Mouse (Mus musculus): ENCODE results near the gene Srp9. TPM values are rescaled to one million over a fixed set of nuclear protein-coding genes. Genes with fewer than 3 reads are reported as not detected.
"Not testable (repeated sequence)": the region's sequence is repeated elsewhere in the genome, so short reads cannot be mapped to it uniquely, and the experiment has no call there.

The Srp9 gene
- polyA plus RNA-seq, 1 experiment from 2014 or later = 142 TPM

DNA sequence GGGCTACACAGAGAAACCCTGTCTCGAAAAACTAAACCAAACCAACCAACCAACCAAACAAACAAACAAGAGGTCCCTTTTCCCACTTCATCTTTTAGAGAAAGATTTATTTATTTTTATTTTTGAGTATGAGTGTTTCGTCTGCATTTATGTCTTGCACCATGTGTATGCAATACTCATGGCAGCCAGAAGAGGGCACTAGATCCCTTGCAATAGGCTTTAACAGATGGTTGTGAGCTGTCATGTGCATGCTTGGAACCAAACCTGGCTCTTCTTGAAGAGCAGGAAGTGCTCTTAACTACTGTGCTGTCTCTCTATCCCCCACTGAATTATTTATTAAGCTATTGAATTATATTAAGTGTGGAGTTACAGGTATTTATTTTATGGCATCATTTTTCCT lies 25.4 kb downstream of the Srp9 start:
- no peaks in the 10 kb centered on the region for H3K27me3 ChIP-seq (replicated peaks; ENCODE audit: control insufficient read depth, insufficient read depth, low read length)
- no peak overlapping the region for H3K27ac ChIP-seq (ENCODE audit: low read length)
- H3K9ac ChIP-seq (ENCODE audit: low read depth, low read length) = no peak overlapping the region
- H3K9me3 ChIP-seq (ENCODE audit: control insufficient read depth, low read length) = no peaks in the 10 kb centered on the region
- no peaks in the 10 kb centered on the region for H3K4me1 ChIP-seq (ENCODE audit: control insufficient read depth, insufficient read depth, low read length)
- 90% methylated on average over 2 of the region's 2 CpGs for WGBS
- H3K4me2 ChIP-seq (ENCODE audit: low read depth, low read length) = no peak overlapping the region
- no peaks in the 10 kb centered on the region for H3K36me3 ChIP-seq (ENCODE audit: control insufficient read depth, insufficient read depth, low read length)
- no peak for ATAC-seq
- no peak overlapping the region for H3K4me3 ChIP-seq (ENCODE audit: low read length)

DNA sequence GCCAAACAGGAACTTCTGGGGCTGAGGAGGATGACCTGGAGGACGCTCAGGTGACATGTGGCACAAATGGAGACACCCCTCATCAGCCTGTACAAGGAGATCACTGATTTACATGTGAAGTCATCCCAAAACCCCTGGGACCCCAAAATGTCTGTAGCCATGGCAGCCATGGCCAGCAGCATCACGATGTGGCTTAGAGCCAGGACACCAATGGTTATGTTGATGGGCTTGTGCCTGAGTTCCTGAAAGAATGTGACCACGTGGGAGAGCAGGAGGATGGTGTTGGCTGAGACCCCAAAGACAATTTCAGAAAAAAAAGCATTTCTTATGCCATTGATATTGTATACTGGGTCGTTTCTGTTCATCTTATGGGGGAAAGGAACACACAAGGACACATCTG lies 33.2 kb downstream of the Srp9 start:
- WGBS = 66% methylated on average over 4 of the region's 4 CpGs

GRCm38 (mm10) chr1:182159575-182159974 lies 35.0 kb downstream of the Srp9 start:
- ATAC-seq = no peak
- no peaks in the 10 kb centered on the region for H3K27me3 ChIP-seq (replicated peaks; ENCODE audit: control insufficient read depth, insufficient read depth, low read length)
- H3K4me2 ChIP-seq (ENCODE audit: low read depth, low read length) = no peak overlapping the region
- 88% methylated on average over 3 of the region's 3 CpGs for WGBS
- H3K4me3 ChIP-seq (ENCODE audit: low read length) = no peak overlapping the region
- no peak overlapping the region for H3K9ac ChIP-seq (ENCODE audit: low read depth, low read length)
- H3K36me3 ChIP-seq (ENCODE audit: control insufficient read depth, insufficient read depth, low read length) = no peaks in the 10 kb centered on the region
- H3K4me1 ChIP-seq (ENCODE audit: control insufficient read depth, insufficient read depth, low read length) = no peaks in the 10 kb centered on the region
- no peaks in the 10 kb centered on the region for H3K9me3 ChIP-seq (ENCODE audit: control insufficient read depth, low read length)
- H3K27ac ChIP-seq (ENCODE audit: low read length) = no peak overlapping the region

More for the DNA sequence above, 33.2 kb downstream of the Srp9 start:
- Histone ChIP-seq H3K4me1 (ENCODE audit: control insufficient read depth, insufficient read depth, low read length) (no peaks in the 10 kb centered on the region), H3K9me3 (ENCODE audit: control insufficient read depth, low read length) (no peaks in the 10 kb centered on the region), H3K27me3 (replicated peaks; ENCODE audit: control insufficient read depth, insufficient read depth, low read length) (no peaks in the 10 kb centered on the region), H3K9ac (ENCODE audit: low read depth, low read length) (no peak overlapping the region), H3K4me2 (ENCODE audit: low read depth, low read length) (no peak overlapping the region), H3K27ac (ENCODE audit: low read length) (no peak overlapping the region), H3K36me3 (ENCODE audit: control insufficient read depth, insufficient read depth, low read length) (no peaks in the 10 kb centered on the region), H3K4me3 (ENCODE audit: low read length) (no peak overlapping the region)
- no peak for ATAC-seq

DNA sequence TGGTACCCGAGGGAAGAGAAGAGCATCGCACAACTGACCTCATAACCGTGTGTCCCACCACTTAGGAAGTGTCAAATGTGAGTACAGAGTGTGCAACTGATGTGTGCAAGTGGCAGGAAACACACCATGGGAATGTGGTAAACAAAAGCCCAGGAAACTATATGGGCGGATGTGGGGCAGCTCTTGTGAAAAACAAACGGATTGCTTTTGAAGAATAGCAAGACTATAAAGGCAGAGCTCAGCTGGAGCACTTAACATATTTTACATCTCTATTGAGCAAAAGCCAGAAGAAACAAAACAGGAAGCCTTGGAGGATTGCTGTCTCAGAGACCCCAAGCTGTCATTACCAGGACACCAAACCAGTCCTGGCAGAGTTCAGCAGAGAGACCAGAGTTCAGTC lies 38.4 kb downstream of the Srp9 start:
- H3K27ac ChIP-seq (ENCODE audit: low read length) = no peak overlapping the region
- H3K9ac ChIP-seq (ENCODE audit: low read depth, low read length) = no peak overlapping the region
- H3K4me3 ChIP-seq (ENCODE audit: low read length) = no peak overlapping the region
- H3K4me1 ChIP-seq (ENCODE audit: control insufficient read depth, insufficient read depth, low read length) = no peaks in the 10 kb centered on the region
- no peak overlapping the region for H3K4me2 ChIP-seq (ENCODE audit: low read depth, low read length)
- 39% methylated on average over 5 of the region's 5 CpGs for WGBS
- no peak for ATAC-seq
- no peaks in the 10 kb centered on the region for H3K27me3 ChIP-seq (replicated peaks; ENCODE audit: control insufficient read depth, insufficient read depth, low read length)
- H3K36me3 ChIP-seq (ENCODE audit: control insufficient read depth, insufficient read depth, low read length) = no peaks in the 10 kb centered on the region
- H3K9me3 ChIP-seq (ENCODE audit: control insufficient read depth, low read length) = no peaks in the 10 kb centered on the region

GRCm38 (mm10) chr1:182164386-182164785 lies 39.8 kb downstream of the Srp9 start, which contains the start of gene Vmn1r1:
Vmn1r1 (minus strand) TSS chr1:182164486.
- WGBS = 81% methylated on average over 7 of the region's 7 CpGs
- no peaks in the 10 kb centered on the region for H3K36me3 ChIP-seq (ENCODE audit: control insufficient read depth, insufficient read depth, low read length)
- H3K27me3 ChIP-seq (replicated peaks; ENCODE audit: control insufficient read depth, insufficient read depth, low read length) = no peaks in the 10 kb centered on the region
- no peaks in the 10 kb centered on the region for H3K9me3 ChIP-seq (ENCODE audit: control insufficient read depth, low read length)
- H3K27ac ChIP-seq (ENCODE audit: low read length) = no peak within 1 kb of the TSS
- ATAC-seq = no peak
- no peak within 1 kb of the TSS for H3K4me2 ChIP-seq (ENCODE audit: low read depth, low read length)
- no peak within 1 kb of the TSS for H3K4me3 ChIP-seq (ENCODE audit: low read length)
- H3K9ac ChIP-seq (ENCODE audit: low read depth, low read length) = no peak within 1 kb of the TSS
- no peaks in the 10 kb centered on the region for H3K4me1 ChIP-seq (ENCODE audit: control insufficient read depth, insufficient read depth, low read length)

DNA sequence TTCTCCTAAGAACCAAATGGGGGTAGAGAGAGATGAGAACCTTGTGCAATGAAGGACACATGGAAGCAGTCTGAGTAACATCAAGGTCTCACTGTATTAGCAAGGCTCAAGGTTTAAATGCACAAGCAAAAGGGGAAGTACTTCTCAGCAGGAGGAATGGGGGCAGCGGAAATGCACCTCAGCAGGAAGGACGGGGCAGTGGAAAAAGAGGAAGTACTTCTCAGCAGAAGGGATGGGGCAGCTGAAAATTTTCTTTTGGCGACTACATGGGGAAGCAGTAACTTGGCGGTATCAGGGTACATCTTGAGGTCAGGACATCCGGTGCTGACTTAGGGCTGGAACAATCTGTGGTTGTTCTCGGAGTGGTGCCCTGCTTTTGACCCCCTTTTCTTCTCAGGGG lies 45.7 kb downstream of the Srp9 start:
- ATAC-seq; H3K27me3 ChIP-seq (replicated peaks; ENCODE audit: control insufficient read depth, insufficient read depth, low read length); H3K27ac ChIP-seq (ENCODE audit: low read length); H3K9ac ChIP-seq (ENCODE audit: low read depth, low read length); H3K4me1 ChIP-seq (ENCODE audit: control insufficient read depth, insufficient read depth, low read length); H3K36me3 ChIP-seq (ENCODE audit: control insufficient read depth, insufficient read depth, low read length); H3K4me3 ChIP-seq (ENCODE audit: low read length); H3K9me3 ChIP-seq (ENCODE audit: control insufficient read depth, low read length); H3K4me2 ChIP-seq (ENCODE audit: low read depth, low read length): not testable (repeated sequence)
- 88% methylated on average over 6 of the region's 6 CpGs for WGBS

DNA sequence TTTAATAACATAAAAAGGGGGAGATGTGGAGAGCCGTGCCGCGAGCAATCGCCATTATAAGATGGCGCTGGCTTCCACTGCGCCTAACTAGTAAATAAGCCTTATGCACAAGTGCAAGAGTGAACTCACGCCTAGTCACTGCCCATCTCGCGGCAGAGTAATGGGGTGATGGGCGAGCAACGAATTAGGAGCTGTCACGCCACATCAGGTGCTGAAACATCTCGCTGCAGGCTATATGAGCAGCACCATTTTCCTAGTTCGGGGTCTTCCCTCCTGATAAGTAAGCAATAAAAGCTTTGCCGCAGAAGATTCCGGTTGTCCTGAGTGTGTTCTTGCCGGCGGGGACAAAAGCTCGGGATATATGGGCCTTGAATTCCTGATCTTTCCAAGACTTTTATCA lies 52.4 kb downstream of the Srp9 start:
- not testable (repeated sequence) for H3K9me3 ChIP-seq (ENCODE audit: control insufficient read depth, low read length); H3K9ac ChIP-seq (ENCODE audit: low read depth, low read length); ATAC-seq; H3K27me3 ChIP-seq (replicated peaks; ENCODE audit: control insufficient read depth, insufficient read depth, low read length); H3K36me3 ChIP-seq (ENCODE audit: control insufficient read depth, insufficient read depth, low read length); H3K4me2 ChIP-seq (ENCODE audit: low read depth, low read length); H3K4me1 ChIP-seq (ENCODE audit: control insufficient read depth, insufficient read depth, low read length); H3K27ac ChIP-seq (ENCODE audit: low read length); H3K4me3 ChIP-seq (ENCODE audit: low read length)
- 93% methylated on average over 19 of the region's 19 CpGs for WGBS

GRCm38 (mm10) chr1:182181456-182182305 lies 57.1 kb downstream of the Srp9 start:
- H3K9me3 ChIP-seq (ENCODE audit: control insufficient read depth, low read length) = no peaks in the 10 kb centered on the region
- no peak overlapping the region for H3K9ac ChIP-seq (ENCODE audit: low read depth, low read length)
- 76% methylated on average over 5 of the region's 5 CpGs for whole genome bisulfite sequencing

More at GRCm38 (mm10) chr1:182181456-182182305, 57.1 kb downstream of the Srp9 start:
- H3K27me3 ChIP-seq (replicated peaks; ENCODE audit: control insufficient read depth, insufficient read depth, low read length) = no peaks in the 10 kb centered on the region
- ATAC-seq = no peak
- no peak overlapping the region for H3K4me3 ChIP-seq (ENCODE audit: low read length)
- no peaks in the 10 kb centered on the region for H3K4me1 ChIP-seq (ENCODE audit: control insufficient read depth, insufficient read depth, low read length)
- no peak overlapping the region for H3K27ac ChIP-seq (ENCODE audit: low read length)
- no peak overlapping the region for H3K4me2 ChIP-seq (ENCODE audit: low read depth, low read length)
- no peaks in the 10 kb centered on the region for H3K36me3 ChIP-seq (ENCODE audit: control insufficient read depth, insufficient read depth, low read length)

Measured in intestine, embryonic 16.5 days (tissue).